Mouse (Mus musculus) bone marrow macrophage, adult 2 months (primary cell): ENCODE measurements at regions not wholly inside any gene's neighbourhood (a gene's known extent, or its start where the extent isn't known, plus 50 kb on each side); places are given as distances from the start of the nearest gene placed in this dataset.

Source experiments
- CTCF ChIP-seq: IDR thresholded peaks from 2 replicates; pipeline ENCODE4 v1.5.1; 2012; ENCODE audit warnings: low read depth, mild to moderate bottlenecking, low read length, moderate library complexity
- POLR2A ChIP-seq: IDR thresholded peaks from 2 replicates; pipeline ENCODE4 v1.6.1; 2012; ENCODE audit warnings: mild to moderate bottlenecking, low read depth, low read length, borderline replicate concordance

DNA sequence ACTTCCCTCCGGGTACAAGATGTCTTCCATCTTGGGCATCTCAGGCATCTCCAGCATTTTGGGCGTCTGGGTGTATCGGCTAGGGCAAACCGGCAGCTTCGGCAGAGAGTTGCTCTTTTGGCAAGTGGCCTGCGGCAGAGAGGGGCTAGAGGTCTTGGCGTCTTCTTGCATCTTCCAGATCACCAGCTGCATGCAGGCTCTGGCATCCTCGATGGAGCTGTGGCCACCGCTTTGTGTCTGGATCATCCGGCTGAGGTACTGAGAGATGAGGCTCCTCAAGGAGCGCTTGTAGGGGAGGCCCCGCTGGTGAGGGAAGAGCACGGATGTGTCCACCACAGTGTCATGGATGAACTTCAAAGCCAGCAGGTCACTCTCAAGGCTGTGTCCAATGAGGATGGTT, 59.9 kb upstream of the Supt20 start:
- TF ChIP-seq CTCF (no peak), POLR2A (no peak)
